Mouse (Mus musculus) Patski (cell line): ENCODE measurements at regions not wholly inside any gene's neighbourhood (a gene's known extent, or its start where the extent isn't known, plus 50 kb on each side); places are given as distances from the start of the nearest gene placed in this dataset.

ENCODE experiments used
- ATAC-seq: fragments of 100-300 bp; one replicate; pipeline ENCODE4 v1.8.0; 2021
- CTCF ChIA-PET: fragments of 350-600 bp; sonication (Branson Sonifier 250); formaldehyde crosslinking; loops from one replicate; lab custom pipeline; 2022; ENCODE audit warnings: inconsistent platforms; lab: Charles Lee
- POLR2A ChIA-PET: fragments of 350-600 bp; sonication (Branson Sonifier 250); formaldehyde crosslinking; loops from one replicate; lab custom pipeline; 2022; ENCODE audit warnings: antibody characterized with exemption, inconsistent platforms; lab: Charles Lee
- DNase-seq: peaks from one replicate; pipeline ENCODE4 v3.0.0-alpha.2; 2011; ENCODE audit warnings: low read depth, low spot score
- H3K27me3 ChIP-seq: fragments of 371-371 bp; one replicate; pipeline ENCODE4 v1.5.1; 2021
- CTCF ChIP-seq: fragments of 100-300 bp; IDR thresholded peaks from one replicate; pipeline ENCODE4 v1.5.1; 2021
- in situ Hi-C: fragments of 300-500 bp; cut with MboI; formaldehyde crosslinking; loops from 3 replicates; pipeline ENCODE4 v1.11.1; 2018; ENCODE audit warnings: low pct_unique_long_range_greater_than_20kb, mixed read lengths

- ChIA-PET POLR2A (no interaction called here), CTCF (no interaction called here)
- ATAC-seq, result no peak
- no peaks in the 10 kb centered on the region for H3K27me3 ChIP-seq
- no peak for DNase-seq
- in situ Hi-C loops, result no loop called here
- no peak for TF ChIP-seq CTCF
Observed at GRCm38 (mm10) chr16:57923447-57924129, 169.1 kb upstream of the Col8a1 start.

DNA sequence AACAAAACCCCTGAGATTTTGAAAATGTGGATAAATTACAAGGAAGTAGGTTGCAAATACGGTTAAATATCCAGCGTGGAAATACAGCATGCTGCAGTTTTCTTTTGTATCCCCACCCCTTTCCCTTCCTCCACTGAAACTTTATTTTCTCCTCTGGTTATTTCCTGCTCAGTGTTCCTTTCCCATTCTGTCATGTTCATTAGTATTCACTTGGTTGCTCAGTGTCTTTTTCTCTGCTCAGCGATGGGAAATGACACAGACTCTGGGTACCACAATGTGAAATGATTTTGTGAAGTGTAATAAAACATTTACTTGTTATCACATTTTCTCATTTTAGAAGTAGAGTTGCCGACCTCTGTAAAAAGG is 169.6 kb upstream of the Col8a1 start:
- DNase-seq (no peak), ATAC-seq (no peak)
- in situ Hi-C loops, result no loop called here
- TF ChIP-seq CTCF, result no peak
- POLR2A ChIA-PET, result no interaction called here
- no peaks in the 10 kb centered on the region for H3K27me3 ChIP-seq
- CTCF ChIA-PET, result no interaction called here

DNA sequence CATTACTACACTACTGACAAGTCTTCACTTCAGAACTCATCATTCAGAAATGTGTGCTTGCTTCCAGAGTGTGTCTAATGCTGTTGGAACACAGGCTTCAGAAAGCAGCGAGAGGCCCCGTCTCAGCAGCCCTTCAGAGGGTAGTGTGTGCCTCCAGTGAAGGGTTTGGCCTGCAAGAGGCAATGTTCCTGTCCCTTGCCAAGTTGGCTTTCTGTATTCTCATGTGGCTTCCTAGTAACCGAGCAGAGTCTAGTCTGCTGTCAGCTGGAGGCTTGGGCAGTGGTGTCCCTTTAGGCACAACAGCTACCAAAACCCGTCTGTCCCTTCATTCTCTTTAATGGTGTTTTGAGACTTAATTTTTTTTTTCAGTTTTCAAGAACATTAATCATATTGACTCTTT is 173.3 kb upstream of the Col8a1 start:
- TF ChIP-seq CTCF, result no peak
- CTCF ChIA-PET, result interaction anchor here (1.0 kb wide), 1 partner anchor 10 kb away, joined by 3 read pairs; no protein-coding TSS in a partner anchor
- in situ Hi-C loops, result no loop called here
- no peaks in the 10 kb centered on the region for H3K27me3 ChIP-seq
- POLR2A ChIA-PET, result no interaction called here
- ATAC-seq (no peak), DNase-seq (no peak)

DNA sequence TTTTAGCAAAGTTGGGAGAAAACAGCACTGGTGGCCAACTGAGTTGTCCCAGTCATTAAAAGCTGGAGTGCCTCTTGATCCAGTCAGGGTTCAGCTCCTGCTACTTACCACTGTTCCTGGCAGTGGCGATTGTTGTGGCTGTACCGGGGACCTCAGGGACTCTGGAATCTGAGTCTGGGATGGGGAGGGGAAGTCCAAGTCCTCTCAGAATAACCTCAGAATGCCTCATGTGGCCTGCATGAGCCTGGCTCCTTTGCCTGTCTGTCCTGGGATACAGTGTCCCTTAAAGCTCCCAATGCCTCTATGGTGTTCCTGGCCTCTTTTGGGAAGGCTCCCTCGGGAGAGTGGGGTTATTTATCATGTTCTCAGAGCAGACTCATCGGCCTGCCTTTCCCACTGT is 173.8 kb upstream of the Col8a1 start:
- CTCF ChIA-PET, result interaction anchor here (1.0 to 1.2 kb wide), 2 partner anchors 9 to 25 kb away, joined by 3 to 4 read pairs; no protein-coding TSS in a partner anchor
- no peak for ATAC-seq
- no peaks in the 10 kb centered on the region for H3K27me3 ChIP-seq
- DNase-seq, result no peak
- in situ Hi-C loops, result no loop called here
- POLR2A ChIA-PET, result no interaction called here
- TF ChIP-seq CTCF, result no peak

GRCm38 (mm10) chr16:57929151-57929764 is 174.7 kb upstream of the Col8a1 start:
- TF ChIP-seq CTCF, result peak; percentile 29
- DNase-seq, result no peak
- no peaks in the 10 kb centered on the region for H3K27me3 ChIP-seq
- CTCF ChIA-PET, result interaction anchor here (1.2 kb wide), 1 partner anchor 24 kb away, joined by 4 read pairs; no protein-coding TSS in a partner anchor
- ATAC-seq, result no peak
- POLR2A ChIA-PET, result no interaction called here
- in situ Hi-C loops, result no loop called here

GRCm38 (mm10) chr16:57945404-57945803 is 190.9 kb upstream of the Col8a1 start:
- no peak for ATAC-seq
- no peaks in the 10 kb centered on the region for H3K27me3 ChIP-seq
- no peak for TF ChIP-seq CTCF
- no peak for DNase-seq
- ChIA-PET POLR2A (no interaction called here), CTCF (interaction anchor here (1.3 to 4.2 kb wide), 2 partner anchors 8 to 38 kb away, joined by 4 to 13 read pairs; no protein-coding TSS in a partner anchor)
- in situ Hi-C loops, result no loop called here

GRCm38 (mm10) chr16:57947309-57947708 is 192.8 kb upstream of the Col8a1 start:
- DNase-seq (no peak), ATAC-seq (no peak)
- TF ChIP-seq CTCF, result no peak
- POLR2A ChIA-PET, result no interaction called here
- in situ Hi-C loops, result no loop called here
- H3K27me3 ChIP-seq, result no peaks in the 10 kb centered on the region
- CTCF ChIA-PET, result interaction anchor here (1.6 to 4.2 kb wide), 2 partner anchors 10 to 11 kb away, joined by 4 to 13 read pairs; no protein-coding TSS in a partner anchor

DNA sequence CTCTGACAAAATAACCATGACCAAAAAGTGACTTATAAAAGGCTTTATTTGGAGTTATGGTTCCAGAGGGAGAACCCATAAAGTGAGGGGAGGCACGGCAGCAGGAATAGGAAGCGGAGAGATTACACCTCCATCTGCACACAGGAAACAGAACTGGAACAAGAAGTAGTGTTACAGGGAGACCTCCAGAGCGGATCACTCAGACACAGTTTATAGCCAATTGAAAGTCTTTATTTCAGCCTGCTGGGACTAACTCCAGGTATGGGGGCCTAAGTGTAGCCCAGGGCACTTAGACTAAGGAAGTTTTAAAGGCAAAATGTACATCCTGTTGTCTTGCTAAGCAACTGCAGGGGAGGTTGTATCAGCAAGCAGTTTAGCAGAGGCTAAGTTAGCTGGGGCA is 195.1 kb upstream of the Col8a1 start:
- CTCF ChIA-PET, result interaction anchor here (4.2 kb wide), 1 partner anchor 13 kb away, joined by 13 read pairs; no protein-coding TSS in a partner anchor
- TF ChIP-seq CTCF, result no peak
- no peaks in the 10 kb centered on the region for H3K27me3 ChIP-seq
- in situ Hi-C loops, result no loop called here
- ATAC-seq (no peak), DNase-seq (no peak)
- POLR2A ChIA-PET, result no interaction called here

GRCm38 (mm10) chr16:57970956-57971355 is 216.4 kb upstream of the Col8a1 start:
- ChIA-PET CTCF (interaction anchor here (1.6 kb wide), 1 partner anchor 10 kb away, joined by 5 read pairs; no protein-coding TSS in a partner anchor), POLR2A (no interaction called here)
- no peak for ATAC-seq
- in situ Hi-C loops, result no loop called here
- DNase-seq, result no peak
- no peaks in the 10 kb centered on the region for H3K27me3 ChIP-seq
- no peak for TF ChIP-seq CTCF

- TF ChIP-seq CTCF, result no peak
- in situ Hi-C loops, result no loop called here
- no peaks in the 10 kb centered on the region for H3K27me3 ChIP-seq
- ChIA-PET CTCF (interaction anchor here (0.6 to 2.0 kb wide), 4 partner anchors 11 to 170 kb away, joined by 3 to 8 read pairs (median 3); no protein-coding TSS in a partner anchor), POLR2A (no interaction called here)
- ATAC-seq (peak; percentile 71), DNase-seq (peak; percentile 47)
Observed at GRCm38 (mm10) chr16:57984111-57984510, 229.6 kb upstream of the Col8a1 start.

- TF ChIP-seq CTCF, result no peak
- ChIA-PET CTCF (interaction anchor here (0.9 to 1.1 kb wide), 2 partner anchors 9 to 15 kb away, joined by 3 read pairs; no protein-coding TSS in a partner anchor), POLR2A (no interaction called here)
- in situ Hi-C loops, result no loop called here
- no peak for DNase-seq
- no peak for ATAC-seq
- no peaks in the 10 kb centered on the region for H3K27me3 ChIP-seq
Observed at GRCm38 (mm10) chr16:58005740-58006139, 251.2 kb upstream of the Col8a1 start.
